Mouse (Mus musculus): ENCODE data around the gene Tamm41. TPM values are rescaled to one million over a fixed set of nuclear protein-coding genes. Genes with fewer than 3 reads are reported as not detected.
A peak's percentile ranks its signal among the peaks of the same experiment; 100 is the strongest.

The Tamm41 gene
- polyA plus RNA-seq, 2 experiments = 39.8 to 60.8 TPM

- no peaks in the 10 kb centered on the region for H3K27me3 ChIP-seq (ENCODE audit: control insufficient read depth, insufficient read depth, low read length)
- H3K9ac ChIP-seq (ENCODE audit: low read depth, low read length, severe bottlenecking) = no peak overlapping the region
- no peak overlapping the region for H3K27ac ChIP-seq (replicated peaks; ENCODE audit: low read depth, low read length)
- ATAC-seq (ENCODE audit: low FRiP score, low read depth) (no peak), DNase-seq (ENCODE audit: low spot score) (peak; percentile 29)
- WGBS = 75% methylated on average over 10 of the region's 10 CpGs
- no peak overlapping the region for H3K4me3 ChIP-seq (replicated peaks; ENCODE audit: low read length)
- TF ChIP-seq POLR2A (IDR thresholded peaks at IDR 0.05; ENCODE audit: borderline replicate concordance, extremely low read depth, insufficient read depth, insufficient read length) = no peak
- peaks cover 35% of the 10 kb centered on the region for H3K4me1 ChIP-seq (ENCODE audit: control insufficient read depth, insufficient read depth, low read length)
- no peaks in the 10 kb centered on the region for H3K36me3 ChIP-seq (ENCODE audit: control insufficient read depth, insufficient read depth, low read length)
- H3K4me2 ChIP-seq (replicated peaks; ENCODE audit: low read depth, low read length, severe bottlenecking) = no peak overlapping the region
- H3K9me3 ChIP-seq (ENCODE audit: control insufficient read depth, low read length) = no peaks in the 10 kb centered on the region
Measured at GRCm38 (mm10) chr6:114961276-114962068, 76.2 kb downstream of the Tamm41 start.

- no peak for TF ChIP-seq POLR2A (IDR thresholded peaks at IDR 0.05; ENCODE audit: borderline replicate concordance, extremely low read depth, insufficient read depth, insufficient read length)
- DNase-seq (ENCODE audit: low spot score) (no peak), ATAC-seq (ENCODE audit: low FRiP score, low read depth) (no peak)
- H3K27ac ChIP-seq (replicated peaks; ENCODE audit: low read depth, low read length) = no peak overlapping the region
- H3K4me2 ChIP-seq (replicated peaks; ENCODE audit: low read depth, low read length, severe bottlenecking) = no peak overlapping the region
- H3K9ac ChIP-seq (ENCODE audit: low read depth, low read length, severe bottlenecking) = no peak overlapping the region
- WGBS = 65% methylated on average over 6 of the region's 6 CpGs
- no peak overlapping the region for H3K4me3 ChIP-seq (replicated peaks; ENCODE audit: low read length)
- peaks cover 25% of the 10 kb centered on the region for H3K4me1 ChIP-seq (ENCODE audit: control insufficient read depth, insufficient read depth, low read length)
- no peaks in the 10 kb centered on the region for H3K9me3 ChIP-seq (ENCODE audit: control insufficient read depth, low read length)
- H3K27me3 ChIP-seq (ENCODE audit: control insufficient read depth, insufficient read depth, low read length) = no peaks in the 10 kb centered on the region
- H3K36me3 ChIP-seq (ENCODE audit: control insufficient read depth, insufficient read depth, low read length) = no peaks in the 10 kb centered on the region
Measured at GRCm38 (mm10) chr6:114959012-114959398, 78.7 kb downstream of the Tamm41 start.

- WGBS = 28% methylated on average over 10 of the region's 10 CpGs
- peaks cover 23% of the 10 kb centered on the region for H3K4me1 ChIP-seq (ENCODE audit: control insufficient read depth, insufficient read depth, low read length)
- H3K4me2 ChIP-seq (replicated peaks; ENCODE audit: low read depth, low read length, severe bottlenecking) = no peak overlapping the region
- no peaks in the 10 kb centered on the region for H3K27me3 ChIP-seq (ENCODE audit: control insufficient read depth, insufficient read depth, low read length)
- no peak overlapping the region for H3K27ac ChIP-seq (replicated peaks; ENCODE audit: low read depth, low read length)
- no peak overlapping the region for H3K9ac ChIP-seq (ENCODE audit: low read depth, low read length, severe bottlenecking)
- no peak overlapping the region for H3K4me3 ChIP-seq (replicated peaks; ENCODE audit: low read length)
- no peaks in the 10 kb centered on the region for H3K36me3 ChIP-seq (ENCODE audit: control insufficient read depth, insufficient read depth, low read length)
- H3K9me3 ChIP-seq (ENCODE audit: control insufficient read depth, low read length) = no peaks in the 10 kb centered on the region
- DNase-seq (ENCODE audit: low spot score) (no peak), ATAC-seq (ENCODE audit: low FRiP score, low read depth) (no peak)
- TF ChIP-seq POLR2A (IDR thresholded peaks at IDR 0.05; ENCODE audit: borderline replicate concordance, extremely low read depth, insufficient read depth, insufficient read length) = no peak
Measured at GRCm38 (mm10) chr6:114958249-114959011, 79.2 kb downstream of the Tamm41 start.

- H3K27me3 ChIP-seq (ENCODE audit: control insufficient read depth, insufficient read depth, low read length) = no peaks in the 10 kb centered on the region
- no peak overlapping the region for H3K4me3 ChIP-seq (replicated peaks; ENCODE audit: low read length)
- H3K9me3 ChIP-seq (ENCODE audit: control insufficient read depth, low read length) = no peaks in the 10 kb centered on the region
- H3K36me3 ChIP-seq (ENCODE audit: control insufficient read depth, insufficient read depth, low read length) = no peaks in the 10 kb centered on the region
- H3K4me1 ChIP-seq (ENCODE audit: control insufficient read depth, insufficient read depth, low read length) = peaks cover 18% of the 10 kb centered on the region
- no peak overlapping the region for H3K9ac ChIP-seq (ENCODE audit: low read depth, low read length, severe bottlenecking)
- 71% methylated on average over 12 of the region's 12 CpGs for WGBS
- no peak overlapping the region for H3K4me2 ChIP-seq (replicated peaks; ENCODE audit: low read depth, low read length, severe bottlenecking)
- H3K27ac ChIP-seq (replicated peaks; ENCODE audit: low read depth, low read length) = no peak overlapping the region
- no peak for TF ChIP-seq POLR2A (IDR thresholded peaks at IDR 0.05; ENCODE audit: borderline replicate concordance, extremely low read depth, insufficient read depth, insufficient read length)
- DNase-seq (ENCODE audit: low spot score) (no peak), ATAC-seq (ENCODE audit: low FRiP score, low read depth) (no peak)
Measured at GRCm38 (mm10) chr6:114957756-114958155, 79.9 kb downstream of the Tamm41 start.

GRCm38 (mm10) chr6:114954496-114954895 is 83.2 kb downstream of the Tamm41 start:
- no peaks in the 10 kb centered on the region for H3K36me3 ChIP-seq (ENCODE audit: control insufficient read depth, insufficient read depth, low read length)
- no peak for ATAC-seq (ENCODE audit: low FRiP score, low read depth)
- no peak overlapping the region for H3K4me3 ChIP-seq (replicated peaks; ENCODE audit: low read length)
- TF ChIP-seq POLR2A (IDR thresholded peaks at IDR 0.05; ENCODE audit: borderline replicate concordance, extremely low read depth, insufficient read depth, insufficient read length) = no peak
- WGBS = 93% methylated on average over 5 of the region's 5 CpGs
- H3K9ac ChIP-seq (ENCODE audit: low read depth, low read length, severe bottlenecking) = no peak overlapping the region
- peaks cover 16% of the 10 kb centered on the region for H3K4me1 ChIP-seq (ENCODE audit: control insufficient read depth, insufficient read depth, low read length)
- no peak for DNase-seq (ENCODE audit: low spot score)
- no peaks in the 10 kb centered on the region for H3K9me3 ChIP-seq (ENCODE audit: control insufficient read depth, low read length)
- H3K27ac ChIP-seq (replicated peaks; ENCODE audit: low read depth, low read length) = no peak overlapping the region
- no peak overlapping the region for H3K4me2 ChIP-seq (replicated peaks; ENCODE audit: low read depth, low read length, severe bottlenecking)
- no peaks in the 10 kb centered on the region for H3K27me3 ChIP-seq (ENCODE audit: control insufficient read depth, insufficient read depth, low read length)

Other genes starting within 250 kb of the Tamm41 start
- 70.1 and 91.7 TPM in 2 replicates for gene Vgll4, start 67.9 kb downstream of the Tamm41 start, polyA plus RNA-seq (2012; rRNA removed)
- 103 and 113 TPM in 2 replicates for gene Vgll4, start 67.9 kb downstream of the Tamm41 start, polyA plus RNA-seq (2014; fragmentation: Nextera tagmentation; extraction: Ambion mirVana)
- gene Syn2, start 97.0 kb upstream of the Tamm41 start, polyA plus RNA-seq (2012; rRNA removed) = 1.6 TPM in 2 replicates
- 0.91 and 1.2 TPM in 2 replicates for gene Syn2, start 97.0 kb upstream of the Tamm41 start, polyA plus RNA-seq (2014; fragmentation: Nextera tagmentation; extraction: Ambion mirVana)
- not detected in 2 replicates for gene Gm17482, start 189.5 kb upstream of the Tamm41 start, polyA plus RNA-seq (2012; rRNA removed)
- gene Gm17482, start 189.5 kb upstream of the Tamm41 start, polyA plus RNA-seq (2014; fragmentation: Nextera tagmentation; extraction: Ambion mirVana) = not detected in 2 replicates
- gene Timp4, start 214.3 kb upstream of the Tamm41 start, polyA plus RNA-seq (2012; rRNA removed) = 0.49 and 0.54 TPM in 2 replicates
- gene Timp4, start 214.3 kb upstream of the Tamm41 start, polyA plus RNA-seq (2014; fragmentation: Nextera tagmentation; extraction: Ambion mirVana) = 0.28 and 0.48 TPM in 2 replicates

Data from limb, embryonic 14.5 days (tissue).